Mouse (Mus musculus): ENCODE results near the gene Msh6.
A peak's percentile ranks its signal among the peaks of the same experiment; 100 is the strongest.
"Not testable (repeated sequence)": the region's sequence is repeated elsewhere in the genome, so short reads cannot be mapped to it uniquely, and the experiment has no call there.

Gene Msh6

DNA sequence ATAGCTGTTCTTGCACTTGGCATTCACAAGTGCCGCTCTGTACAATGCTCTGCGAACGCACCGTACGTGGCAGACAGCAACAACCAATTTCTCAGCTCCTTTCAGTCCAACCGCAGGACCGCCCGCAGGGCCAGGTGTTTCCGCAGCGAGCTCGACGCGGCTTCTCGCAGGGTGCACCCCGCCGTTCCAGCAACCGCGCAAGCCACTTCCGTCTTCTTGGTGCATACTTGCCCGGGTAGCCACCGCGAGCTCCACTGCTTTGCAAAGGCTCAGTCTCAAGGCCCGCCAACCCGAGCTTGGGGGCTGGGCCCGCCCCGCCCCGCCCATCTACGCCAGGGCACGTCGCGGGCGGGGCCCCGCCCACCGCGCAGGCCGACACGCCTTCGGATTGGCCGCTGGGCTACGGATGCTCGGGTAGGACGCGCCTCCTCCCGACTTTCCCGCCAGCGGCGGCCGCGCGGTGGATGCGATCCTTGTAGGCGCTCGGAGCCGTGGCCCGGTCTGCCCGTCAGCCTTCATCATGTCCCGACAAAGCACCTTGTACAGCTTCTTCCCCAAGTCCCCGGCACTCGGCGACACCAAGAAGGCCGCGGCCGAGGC is at the start of gene Msh6:
TSS of gene Msh6 (plus strand) at position 434 of the 600 bp plus-strand sequence.
- DNase-seq (ENCODE audit: low spot score): peak; percentile 79

DNA sequence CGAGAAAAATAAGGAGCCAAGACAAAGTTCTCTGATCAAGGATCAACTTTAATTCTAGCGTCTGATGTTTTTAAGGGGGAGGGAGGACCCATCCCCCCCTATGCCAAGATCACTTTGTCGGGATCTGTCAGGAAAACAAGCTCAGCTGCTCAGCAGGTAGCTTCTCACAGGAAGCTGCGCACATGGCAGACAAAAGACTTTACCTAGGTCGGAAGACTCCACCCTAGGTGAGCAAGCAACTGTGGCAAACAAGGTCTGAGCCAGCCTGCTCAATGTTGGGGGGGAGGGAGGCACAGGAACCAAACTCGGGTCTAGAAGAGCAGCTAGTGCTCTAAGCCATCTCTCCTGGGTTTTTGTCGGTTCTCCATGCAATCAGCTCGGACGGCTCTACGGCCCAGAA is 40.5 kb upstream of the Msh6 start:
- no peak for DNase-seq (ENCODE audit: low spot score)

DNA sequence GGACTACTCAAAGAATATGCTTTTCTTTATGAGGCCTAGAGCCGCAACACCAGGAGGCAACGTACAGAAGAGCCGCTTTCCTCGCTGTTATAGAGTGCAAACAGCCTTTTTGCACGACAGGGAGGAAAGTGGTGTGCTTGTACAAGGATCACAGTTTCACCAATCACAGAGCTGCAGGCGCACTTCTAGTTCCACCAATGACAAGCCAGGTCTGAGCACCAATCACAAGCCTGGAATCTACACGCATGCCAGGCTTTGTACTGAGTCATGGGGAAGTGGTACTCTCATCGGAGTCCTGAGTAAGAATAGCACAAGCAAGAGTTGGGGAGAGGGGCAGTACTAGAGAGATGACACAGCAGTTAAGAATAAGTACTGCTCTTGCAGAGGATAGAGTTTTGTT is 40.1 kb upstream of the Msh6 start:
- DNase-seq (ENCODE audit: low spot score): no peak

DNA sequence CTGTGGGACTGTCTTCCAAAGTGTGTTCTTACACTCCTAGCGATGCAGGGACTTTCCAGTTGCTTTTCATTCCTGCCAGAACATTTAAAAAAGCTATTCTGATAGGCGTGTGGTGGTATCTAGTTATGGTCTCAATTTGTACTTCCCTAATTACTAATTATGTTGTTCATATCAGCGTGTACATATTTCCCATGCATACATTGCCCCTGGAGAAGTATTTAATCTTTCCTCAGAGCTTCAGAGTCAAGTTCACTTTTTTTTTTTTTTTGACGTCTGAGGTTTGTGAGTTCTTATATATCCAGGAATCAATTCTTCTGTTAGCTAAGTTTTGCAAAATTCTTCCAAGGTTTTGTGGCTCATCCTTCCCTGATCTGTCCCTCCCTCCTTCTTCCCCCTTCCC is 38.7 kb upstream of the Msh6 start:
- DNase-seq (ENCODE audit: low spot score): no peak

GRCm38 (mm10) chr17:87948965-87949584 is 25.8 kb upstream of the Msh6 start:
- DNase-seq (ENCODE audit: low spot score): peak; percentile 82

- not testable (repeated sequence) for DNase-seq (ENCODE audit: low spot score)
Measured at GRCm38 (mm10) chr17:87954618-87955124, 20.2 kb upstream of the Msh6 start.

DNA sequence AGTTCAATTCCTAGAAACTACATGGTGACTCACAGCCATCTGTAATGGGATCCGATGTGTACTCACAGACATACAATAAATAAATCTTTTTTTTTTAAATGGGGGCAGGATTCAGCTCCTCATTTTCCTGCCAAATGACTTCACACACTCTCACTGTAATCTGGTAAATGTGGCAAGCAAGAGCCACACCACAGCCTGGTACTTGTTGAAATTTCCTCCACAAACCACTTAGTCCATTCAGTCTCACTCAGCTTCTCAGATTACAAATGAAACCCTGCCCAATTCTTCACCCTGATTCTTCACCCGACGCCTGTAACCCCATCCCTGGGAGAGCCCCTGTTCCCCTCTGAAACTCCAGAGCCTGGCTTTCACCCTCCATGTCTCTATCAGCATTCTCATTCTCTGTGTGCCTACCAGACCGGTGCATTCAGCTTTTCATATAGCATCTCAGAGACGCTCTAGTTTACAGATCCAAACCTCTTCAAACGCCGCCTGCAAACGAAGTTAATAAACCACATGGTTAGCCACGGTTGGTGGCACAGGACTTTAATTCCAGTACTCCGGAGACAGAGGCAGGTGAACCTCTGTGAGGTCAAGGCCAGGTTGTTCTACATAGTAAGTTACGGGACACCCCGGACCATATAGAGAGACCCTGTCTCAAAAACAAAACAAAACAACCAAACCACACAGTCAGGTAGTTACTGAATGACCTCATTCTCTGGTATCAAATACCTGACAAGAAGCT is 17.6 kb upstream of the Msh6 start:
- DNase-seq (ENCODE audit: low spot score): no peak

DNA sequence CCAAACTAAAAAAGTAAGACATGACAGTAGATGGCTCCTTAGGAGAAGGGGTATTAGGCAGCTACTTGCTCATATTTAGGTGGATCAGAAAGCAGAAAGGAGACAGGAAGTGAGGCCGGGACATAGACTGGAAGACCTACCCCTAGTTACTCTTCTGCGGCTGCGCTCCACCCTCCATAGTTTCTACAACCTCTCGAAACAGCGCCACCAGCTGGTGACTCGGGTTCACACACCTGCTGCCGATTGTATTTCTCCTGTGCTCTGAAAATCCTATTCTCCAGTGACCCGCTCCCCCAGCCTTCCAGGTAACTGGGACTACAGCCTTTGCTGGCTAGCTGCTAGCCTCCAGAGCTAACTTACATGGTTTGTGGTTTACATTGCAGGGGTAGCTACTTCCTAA is 16.6 kb upstream of the Msh6 start:
- no peak for DNase-seq (ENCODE audit: low spot score)

DNA sequence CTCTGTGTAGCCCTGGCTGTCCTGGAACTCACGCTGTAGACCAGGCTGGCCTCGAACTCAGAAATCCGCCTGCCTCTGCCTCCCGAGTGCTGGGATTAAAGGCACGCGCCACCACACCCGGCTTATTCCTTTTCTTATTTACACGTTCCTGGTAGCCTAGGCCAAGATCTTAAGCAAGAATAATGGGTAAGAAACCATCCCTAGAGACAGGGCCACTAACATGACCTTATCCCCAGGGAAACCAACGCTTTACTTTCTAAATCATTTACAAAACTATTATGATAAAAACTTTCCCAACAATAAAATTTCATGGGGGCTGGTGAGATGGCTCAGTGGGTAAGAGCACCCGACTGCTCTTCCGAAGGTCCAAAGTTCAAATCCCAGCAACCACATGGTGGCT is 15.5 kb upstream of the Msh6 start:
- DNase-seq (ENCODE audit: low spot score): not testable (repeated sequence)

DNA sequence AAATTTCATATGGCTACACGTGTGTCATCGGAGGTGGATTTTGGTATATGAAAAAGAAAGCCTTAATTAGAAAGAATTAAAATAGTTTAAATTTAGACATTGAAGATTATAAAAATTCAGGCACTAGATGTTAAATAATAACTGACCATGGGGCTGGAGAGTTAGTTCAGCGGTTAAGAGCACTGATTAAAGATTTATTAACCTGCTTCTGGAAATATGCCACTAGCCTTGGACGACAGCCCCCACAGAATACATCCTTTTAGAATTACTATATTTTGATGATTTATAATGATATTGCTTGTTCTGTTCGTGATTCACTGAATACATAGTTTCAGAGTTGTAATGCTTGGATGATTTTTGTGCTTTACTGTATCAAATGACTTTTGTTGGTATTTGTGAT is 14.9 kb upstream of the Msh6 start:
- not testable (repeated sequence) for DNase-seq (ENCODE audit: low spot score)

DNA sequence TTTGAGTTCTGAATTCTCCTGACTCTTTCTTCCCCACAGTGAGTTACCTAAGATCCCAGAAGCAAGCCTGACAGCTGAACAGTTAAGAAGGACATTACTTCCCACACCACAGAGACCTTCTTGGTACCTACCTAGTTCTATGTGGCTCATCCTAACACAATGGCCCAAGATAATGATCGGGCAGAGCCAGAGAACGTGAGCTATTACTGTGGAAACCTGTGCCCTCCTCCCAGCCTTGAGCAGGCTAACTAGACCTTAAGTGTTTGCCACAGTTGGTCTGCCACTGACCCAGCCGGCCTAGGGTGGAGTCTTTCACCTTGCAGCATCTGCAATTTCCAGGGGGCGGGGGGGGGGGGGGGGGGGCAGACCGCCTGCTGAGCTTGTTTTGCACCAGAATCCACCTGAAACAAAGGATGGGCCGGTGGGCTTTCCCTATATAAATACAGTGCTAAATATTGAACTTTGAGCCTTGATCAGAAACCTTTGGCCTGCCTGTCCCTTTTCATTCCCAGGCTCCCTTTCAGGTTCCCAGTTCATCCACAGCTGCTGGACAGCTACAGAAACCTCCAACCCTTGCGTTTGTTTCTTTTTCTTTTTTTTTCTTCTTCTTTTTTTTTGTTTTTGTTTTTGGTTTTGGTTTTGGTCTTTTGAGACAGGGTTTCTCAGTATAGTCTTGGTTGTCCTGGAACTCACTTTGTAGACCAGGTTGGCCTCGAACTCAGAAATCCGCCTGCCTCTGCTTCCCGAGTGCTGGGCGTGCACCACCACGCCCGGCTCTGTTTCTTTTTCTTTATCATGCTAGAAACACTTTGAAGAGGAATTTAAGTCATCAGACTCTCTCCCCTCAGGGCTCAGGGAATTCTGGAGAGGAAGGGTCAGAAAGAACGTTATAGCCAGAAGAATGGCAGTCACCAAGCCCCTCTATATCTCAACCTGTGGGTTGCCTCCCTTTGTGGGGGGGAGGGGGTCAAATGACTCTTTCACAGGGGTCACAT is 11.5 kb upstream of the Msh6 start:
- DNase-seq (ENCODE audit: low spot score): no peak

- not testable (repeated sequence) for DNase-seq (ENCODE audit: low spot score)
Measured at GRCm38 (mm10) chr17:87968483-87968926, 6.4 kb upstream of the Msh6 start.

DNA sequence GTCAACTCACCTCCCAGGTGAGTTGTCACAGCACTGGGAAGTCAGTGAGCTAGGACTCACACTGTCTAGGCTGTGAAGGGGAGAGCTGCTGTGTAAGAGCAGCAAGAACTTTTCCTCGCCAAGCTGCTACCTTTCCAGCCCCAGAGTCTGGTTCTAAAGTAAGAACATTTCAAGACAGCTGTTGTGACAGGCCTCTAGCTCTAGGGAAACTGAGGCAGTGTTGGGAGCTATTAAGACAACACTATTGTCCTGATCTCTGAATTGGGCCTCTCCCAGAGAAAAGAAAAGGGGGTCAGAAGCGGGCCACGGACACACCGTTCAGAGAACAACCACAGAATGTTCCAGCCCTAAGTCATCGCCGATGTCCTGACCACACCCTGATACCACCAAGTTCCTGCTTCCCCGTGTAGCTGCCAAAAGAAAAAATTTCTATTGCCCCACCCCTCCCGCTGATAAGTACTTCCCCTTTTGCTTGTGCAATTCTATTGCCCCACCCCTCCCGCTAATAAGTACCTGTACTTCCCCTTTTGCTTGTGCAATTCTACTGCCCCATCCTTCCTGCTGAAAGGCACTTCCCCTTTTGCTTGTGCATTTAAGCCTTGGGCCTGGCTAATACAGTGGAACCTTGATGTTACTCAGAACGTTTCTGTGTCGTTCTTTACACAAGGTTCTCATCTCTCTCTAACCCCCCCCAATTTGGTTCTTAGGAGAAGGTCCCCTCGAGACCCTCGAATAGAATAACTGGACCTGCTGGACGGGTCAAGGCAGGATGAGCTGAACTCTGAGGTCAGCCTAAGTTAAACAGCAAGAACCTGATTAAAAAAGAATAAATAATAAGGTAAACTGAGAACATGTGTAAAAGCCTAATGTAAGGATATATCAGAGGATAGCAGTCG is 2.9 kb upstream of the Msh6 start:
- not testable (repeated sequence) for DNase-seq (ENCODE audit: low spot score)

GRCm38 (mm10) chr17:87972856-87973255 is 2.0 kb upstream of the Msh6 start:
- DNase-seq (ENCODE audit: low spot score): no peak

GRCm38 (mm10) chr17:87973261-87974167 is 1.3 kb upstream of the Msh6 start:
- no peak for DNase-seq (ENCODE audit: low spot score)

DNA sequence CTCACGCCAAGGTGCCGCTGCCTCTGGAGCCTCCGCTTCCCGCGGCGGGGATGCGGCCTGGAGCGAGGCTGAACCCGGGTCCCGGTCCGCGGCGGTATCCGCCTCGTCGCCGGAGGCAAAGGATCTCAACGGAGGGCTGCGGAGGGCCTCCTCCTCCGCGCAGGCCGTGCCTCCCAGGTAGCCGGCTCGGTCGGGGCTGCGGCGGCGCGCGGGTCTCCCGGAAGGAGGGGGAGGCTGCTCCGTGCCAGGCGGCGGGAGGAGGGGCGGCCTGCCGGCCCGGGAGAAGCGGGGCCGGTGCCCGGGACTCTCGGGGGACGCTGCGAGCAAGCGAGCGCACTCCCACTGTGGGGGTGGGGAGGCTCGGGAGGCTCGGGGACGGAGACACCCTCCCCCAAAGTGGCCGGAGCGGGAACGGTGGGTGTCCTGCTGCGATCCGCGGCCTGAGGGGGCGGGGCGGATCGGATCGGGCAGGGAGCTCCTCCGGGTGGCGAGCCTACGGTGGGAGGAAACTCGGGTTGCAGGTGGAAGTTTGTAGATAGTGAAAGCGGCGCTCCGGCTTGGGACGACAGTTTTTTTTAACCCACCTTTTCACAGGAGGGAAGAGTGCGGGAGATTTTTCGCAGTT is 479 bp downstream of the Msh6 start:
- DNase-seq (ENCODE audit: low spot score): peak; percentile 24

DNA sequence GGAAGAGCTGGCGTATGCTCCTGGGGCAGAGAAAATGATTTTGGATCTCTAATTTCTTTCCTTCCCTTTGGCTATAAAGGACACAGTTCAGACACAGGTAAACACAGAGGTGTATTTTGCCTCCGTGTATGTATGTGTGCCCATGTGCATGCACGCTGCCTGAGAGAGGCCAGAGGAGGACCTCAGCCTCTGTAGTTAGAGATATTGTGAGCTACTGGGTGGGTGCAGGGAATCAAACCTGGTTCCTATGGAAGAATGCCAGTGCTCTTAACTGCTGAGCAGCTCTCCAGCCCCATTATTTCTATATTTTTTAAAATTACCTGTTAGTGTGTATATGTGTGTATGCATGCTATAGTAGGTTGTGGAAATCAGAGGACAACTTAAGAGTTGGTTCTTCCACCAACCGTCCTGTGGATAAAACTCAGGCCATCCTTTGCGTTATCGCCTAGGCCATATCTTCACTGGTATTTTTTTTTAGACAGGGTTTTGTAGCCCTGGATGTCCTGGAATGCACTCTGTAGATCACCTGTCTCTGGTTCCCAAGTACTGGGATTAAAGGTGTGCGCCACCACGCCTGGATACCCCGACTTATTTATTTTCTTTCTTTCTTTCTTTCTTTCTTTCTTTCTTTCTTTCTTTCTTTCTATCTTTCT is 1.4 kb downstream of the Msh6 start:
- no peak for DNase-seq (ENCODE audit: low spot score)

GRCm38 (mm10) chr17:87976927-87977326 is 2.1 kb downstream of the Msh6 start:
- DNase-seq (ENCODE audit: low spot score): not testable (repeated sequence)

GRCm38 (mm10) chr17:87979696-87980095 is 4.8 kb downstream of the Msh6 start:
- DNase-seq (ENCODE audit: low spot score): not testable (repeated sequence)

Measured in layer of hippocampus, adult 11-12 months (tissue).